Mouse (Mus musculus) ZHBTc4 (cell line): Measurements from ENCODE around the gene Gm29094.
"Not testable (repeated sequence)": the region's sequence is repeated elsewhere in the genome, so short reads cannot be mapped to it uniquely, and the experiment has no call there.

ENCODE experiments used
- DNase-seq: peaks from one replicate; pipeline ENCODE4 v3.0.0-alpha.2; 2011; ENCODE audit warnings: low read depth, low spot score

The Gm29094 gene

DNA sequence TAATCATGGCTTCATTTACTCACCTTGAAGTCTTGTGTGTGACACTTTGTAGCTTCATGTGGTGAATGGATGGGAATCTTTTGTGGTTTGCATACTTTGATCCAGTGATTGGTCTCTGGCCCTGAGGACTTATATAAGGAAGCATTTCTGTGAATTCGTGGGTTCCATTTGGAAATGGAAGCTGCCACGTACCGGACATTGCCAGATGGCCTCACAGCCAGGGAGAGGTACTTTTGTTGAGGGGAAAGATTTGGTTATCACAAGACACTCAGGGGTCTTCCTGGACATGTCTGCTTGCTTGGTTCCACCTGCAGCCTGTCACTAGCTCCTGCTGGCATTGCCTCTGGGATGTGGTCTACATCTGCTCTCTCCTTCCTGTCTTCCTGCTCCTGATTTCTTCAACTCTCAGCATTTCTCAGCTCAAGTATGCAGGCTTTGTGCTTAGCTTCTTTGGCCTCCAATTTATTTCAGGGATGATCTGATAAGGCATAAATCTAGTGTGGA lies 41.4 kb downstream of the Gm29094 start:
- DNase-seq: not testable (repeated sequence)

DNA sequence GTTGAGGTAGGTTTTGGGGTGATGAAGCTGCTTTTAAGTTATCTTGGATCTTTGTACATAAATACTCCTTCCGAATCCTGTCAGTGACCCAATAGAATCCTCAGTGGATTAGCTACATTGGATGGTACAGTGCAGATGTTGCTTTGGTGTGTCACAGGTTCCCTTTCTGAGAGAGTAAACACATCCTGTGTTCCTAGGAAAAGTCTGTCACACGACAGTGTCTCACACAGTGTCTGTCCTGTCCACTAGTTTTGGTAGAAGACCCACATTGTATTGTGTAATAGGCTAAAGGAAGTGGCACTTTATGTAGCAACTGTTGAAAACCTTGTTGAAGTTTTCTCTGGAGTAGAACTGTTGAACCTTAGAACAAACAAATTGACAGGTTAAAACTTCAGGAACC lies 54.2 kb downstream of the Gm29094 start:
- no peak for DNase-seq

DNA sequence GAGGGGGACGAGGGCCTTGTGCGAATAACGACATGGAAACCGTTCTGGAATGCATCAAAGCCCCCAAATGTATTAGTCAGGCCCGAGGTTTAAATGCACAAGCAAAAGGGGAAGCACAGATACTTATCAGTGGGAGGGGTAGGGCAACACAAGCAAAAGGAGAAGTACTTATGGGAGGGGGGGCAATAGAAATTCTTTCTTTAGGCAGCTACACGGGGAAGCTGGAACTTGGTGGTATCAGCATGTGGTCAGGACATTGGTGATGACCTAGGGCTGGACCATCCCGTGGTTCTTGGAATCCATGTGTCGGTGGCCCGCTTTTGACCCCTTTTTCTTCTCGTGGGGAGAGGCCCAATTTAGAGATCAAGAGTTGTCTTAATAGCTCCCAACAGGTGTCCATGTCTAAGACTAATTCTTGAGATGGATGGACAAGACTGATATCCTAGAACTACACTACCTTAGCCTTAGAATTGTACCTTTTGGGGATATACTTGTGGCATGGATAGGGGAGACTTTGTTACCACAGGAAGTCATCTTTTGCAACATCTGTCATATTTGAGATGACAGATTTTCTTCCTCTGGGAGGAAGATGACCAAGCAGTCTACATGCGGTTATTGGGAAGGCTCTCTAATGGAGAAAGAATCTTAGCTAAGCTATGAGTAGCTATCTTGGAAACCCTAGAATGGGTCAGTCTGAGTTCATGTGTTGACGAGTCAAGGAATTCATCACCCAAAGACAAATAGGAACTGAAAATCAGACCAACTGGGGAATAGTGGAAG lies 57.6 kb downstream of the Gm29094 start:
- no peak for DNase-seq

DNA sequence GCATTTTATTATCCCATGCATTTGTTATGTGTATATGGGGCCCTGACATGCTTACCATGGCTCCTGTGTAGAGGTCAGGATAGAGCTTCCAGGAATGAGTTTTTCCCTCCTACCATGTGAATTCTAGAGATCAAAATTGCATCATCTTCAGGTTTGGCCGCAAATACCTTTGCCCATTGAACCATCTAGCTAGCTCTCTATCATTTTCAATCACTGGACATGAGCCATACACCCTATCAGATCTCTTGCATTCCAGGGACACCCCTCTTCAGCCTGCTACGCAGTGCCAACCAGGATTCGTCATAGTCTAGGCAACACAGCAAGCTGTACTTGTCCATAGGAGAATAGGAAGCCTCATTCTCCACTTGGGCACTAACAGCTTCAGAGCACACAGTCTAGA lies 64.8 kb downstream of the Gm29094 start:
- no peak for DNase-seq

DNA sequence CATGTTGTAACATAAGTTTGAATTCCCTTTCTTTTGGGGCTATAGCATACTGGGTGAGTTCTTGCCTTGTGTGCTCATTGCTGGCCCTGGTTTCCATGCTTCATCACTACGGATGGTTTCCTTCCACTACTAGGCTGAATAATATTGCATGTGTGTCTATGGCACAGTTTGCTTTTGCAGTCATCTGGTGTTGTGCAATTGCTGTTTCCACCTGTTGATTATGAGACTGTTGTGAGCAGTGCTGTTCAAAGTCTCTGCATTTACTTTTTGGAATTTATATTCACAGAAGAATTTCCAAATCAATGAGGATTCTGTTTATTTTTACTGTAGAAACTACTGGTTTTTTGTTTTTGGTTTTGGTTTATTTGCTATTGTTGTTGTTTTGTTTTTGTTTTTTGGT lies 65.4 kb downstream of the Gm29094 start:
- DNase-seq: no peak
